Mouse (Mus musculus) forebrain, embryonic 10.5 days (tissue): ENCODE data around the gene Ggta1. TPM values are rescaled to one million over a fixed set of nuclear protein-coding genes. Genes with fewer than 3 reads are reported as not detected.

Source experiments
- DNase-seq: peaks from one replicate; pipeline ENCODE4 v3.0.0-alpha.2; 2017; ENCODE audit warnings: low spot score; ENCODE audit errors: extremely low spot score
- H3K27ac ChIP-seq: fragments of 300-500 bp; sonication (generic); 2 replicates; pipeline ENCODE4 v1.5.1; 2016; ENCODE audit warnings: mild to moderate bottlenecking
- H3K27me3 ChIP-seq: fragments of 300-500 bp; sonication (generic); 2 replicates; pipeline ENCODE4 v1.6.1; 2016; ENCODE audit warnings: mild to moderate bottlenecking; ENCODE audit not compliant: poor library complexity, severe bottlenecking
- H3K36me3 ChIP-seq: fragments of 300-500 bp; sonication (generic); replicated peaks from 2 replicates; pipeline ENCODE4 v1.6.1; 2016; ENCODE audit warnings: mild to moderate bottlenecking, moderate library complexity
- H3K4me1 ChIP-seq: fragments of 300-500 bp; sonication (generic); 2 replicates; pipeline ENCODE4 v1.6.1; 2016
- H3K4me3 ChIP-seq: fragments of 300-500 bp; sonication (generic); 2 replicates; pipeline ENCODE4 v1.5.1; 2016; ENCODE audit warnings: mild to moderate bottlenecking, moderate library complexity
- H3K9me3 ChIP-seq: fragments of 300-500 bp; sonication (generic); 2 replicates; pipeline ENCODE4 v1.6.1; 2016; ENCODE audit warnings: mild to moderate bottlenecking, moderate library complexity
- WGBS: fragments of 180-500 bp; shearing (Covaris S2); methylation state at CpG from one replicate; pipeline ENCODE4 v1.1.7; 2016; 5-methylcytosine and 5-hydroxymethylcytosine counted together
- polyA plus RNA-seq: library from polyadenylated mRNA; unstranded; fragments of >200 nt; fragmentation: Nextera tagmentation; extraction: Ambion mirVana; gene quantifications from 2 replicates; pipeline ENCODE4 v1.2.1, GENCODE M21; 2016

The Ggta1 gene
- polyA plus RNA-seq, 1 experiment from 2014 or later: 6.4 TPM

DNA sequence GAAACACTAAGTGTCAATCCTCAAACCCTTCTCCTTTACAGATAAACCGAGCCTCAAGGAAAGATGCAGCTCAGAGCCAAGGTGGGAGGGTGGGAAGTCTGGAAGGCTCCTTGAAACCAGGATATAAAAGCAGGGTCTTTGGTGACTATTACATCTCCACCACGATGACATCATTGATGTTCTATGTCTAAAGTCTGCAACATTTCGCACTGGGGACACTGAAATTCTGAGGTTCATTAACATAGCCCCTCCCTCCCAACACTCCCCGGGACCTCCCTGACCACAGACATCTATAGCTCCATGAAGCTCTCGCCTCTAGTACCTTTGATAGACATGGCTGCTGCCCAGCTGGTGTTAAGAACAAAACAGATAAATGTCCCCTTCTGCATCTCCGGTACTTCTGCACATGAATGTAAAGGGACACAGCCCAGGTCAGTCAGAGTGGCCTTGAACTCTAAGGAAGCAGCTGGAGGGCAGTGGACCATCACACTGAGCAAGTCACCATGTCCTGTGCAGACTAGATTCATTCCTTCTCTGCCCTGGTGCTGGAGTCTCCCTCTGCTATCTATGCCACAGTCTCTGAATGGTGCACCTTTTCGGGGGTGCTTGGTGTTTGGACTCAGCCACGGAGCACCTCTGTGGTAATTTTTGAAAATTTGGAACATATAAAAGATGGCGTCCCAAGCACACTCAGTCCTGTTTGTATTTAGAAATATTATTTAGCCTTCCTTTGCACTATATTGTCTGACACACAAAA lies 13.9 kb downstream of the Ggta1 start:
- no peaks in the 10 kb centered on the region for H3K36me3 ChIP-seq
- 87% methylated on average over 9 of the region's 9 CpGs for WGBS
- no peak overlapping the region for H3K4me3 ChIP-seq
- no peak overlapping the region for H3K27ac ChIP-seq
- no peak for DNase-seq
- H3K27me3 ChIP-seq: no peaks in the 10 kb centered on the region
- peaks cover 48% of the 10 kb centered on the region for H3K4me1 ChIP-seq
- H3K9me3 ChIP-seq: no peaks in the 10 kb centered on the region

DNA sequence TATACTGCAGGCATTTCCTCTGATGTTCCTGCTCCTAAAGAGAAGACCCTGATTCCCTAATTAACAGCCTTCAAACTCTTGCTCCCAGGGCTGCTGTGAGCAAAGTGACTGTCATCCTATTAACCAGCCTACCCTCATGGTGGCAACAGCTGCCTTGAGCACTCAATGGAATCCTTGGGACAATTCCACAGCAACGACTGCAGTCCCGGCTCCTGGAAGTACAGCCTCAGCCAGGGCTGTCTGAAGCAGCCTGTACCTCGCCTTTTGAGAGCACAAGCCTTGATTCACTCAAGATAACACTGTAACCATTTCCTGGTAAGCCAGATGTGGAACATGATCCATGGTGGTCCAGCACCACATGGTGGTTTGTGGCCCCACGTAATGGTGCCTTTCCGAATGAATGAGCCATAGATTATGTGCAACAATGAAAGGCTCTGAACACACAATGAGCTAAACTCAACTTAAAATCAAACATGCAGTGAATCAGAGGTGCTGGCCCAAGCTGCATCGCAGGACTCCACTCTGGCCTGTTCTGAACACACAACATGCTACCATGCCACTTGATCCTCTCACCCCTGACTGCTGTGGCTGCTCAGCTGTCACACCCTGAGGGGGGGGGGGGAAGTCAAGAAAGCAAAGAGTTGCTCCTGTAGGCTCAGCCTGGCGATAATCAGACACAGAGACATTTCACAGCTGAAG lies 14.7 kb downstream of the Ggta1 start:
- Histone ChIP-seq H3K27ac (no peak overlapping the region), H3K9me3 (no peaks in the 10 kb centered on the region), H3K36me3 (no peaks in the 10 kb centered on the region), H3K27me3 (no peaks in the 10 kb centered on the region), H3K4me3 (no peak overlapping the region), H3K4me1 (peaks cover 50% of the 10 kb centered on the region)
- no peak for DNase-seq
- WGBS: 61% methylated on average over 7 of the region's 7 CpGs

DNA sequence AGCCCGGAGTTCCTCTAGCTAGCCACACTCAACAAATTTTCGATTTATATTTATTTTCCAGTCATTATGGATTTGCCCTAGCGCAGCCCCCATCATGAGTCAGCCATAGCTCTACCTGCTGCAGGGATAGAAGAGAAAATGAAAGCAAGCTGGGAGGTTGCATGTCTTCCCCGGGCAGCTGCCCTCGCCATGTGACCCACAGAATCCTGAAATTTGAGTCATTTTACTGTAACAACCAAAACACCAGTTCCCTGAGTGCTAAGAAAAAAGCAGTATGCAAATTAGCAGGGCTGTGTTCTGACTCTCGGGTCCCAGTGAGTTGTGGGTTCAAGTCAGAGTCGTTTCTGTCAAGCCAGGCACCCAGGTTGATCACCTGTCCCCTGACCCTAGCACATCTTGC lies 15.6 kb downstream of the Ggta1 start:
- Histone ChIP-seq H3K27me3 (no peaks in the 10 kb centered on the region), H3K4me1 (peaks cover 50% of the 10 kb centered on the region)

DNA sequence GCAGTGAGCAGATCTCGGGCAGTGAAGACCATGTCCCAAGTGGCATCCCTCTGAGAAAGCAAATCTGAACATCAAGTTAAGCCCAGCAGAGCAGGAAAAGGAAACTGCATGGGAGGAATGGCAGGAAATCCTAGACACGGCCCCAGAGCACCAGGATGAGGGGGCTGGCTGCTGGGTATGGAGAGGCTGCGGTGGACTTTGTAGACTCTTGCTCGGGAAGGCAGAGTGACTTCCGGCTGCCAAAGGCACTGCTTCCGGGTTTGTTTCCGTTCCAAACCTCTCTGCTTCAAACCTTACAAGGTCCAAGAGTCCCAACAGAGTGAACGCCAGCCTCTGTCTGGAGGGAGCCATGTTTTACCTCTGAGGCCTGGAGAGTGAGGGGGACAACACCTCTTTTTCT lies 16.2 kb downstream of the Ggta1 start:
- Histone ChIP-seq H3K4me3 (no peak overlapping the region), H3K36me3 (no peaks in the 10 kb centered on the region), H3K27ac (0 out of 2 replicates have a peak overlapping the region, but pooled peaks have one; percentile 2), H3K4me1 (peaks cover 50% of the 10 kb centered on the region), H3K27me3 (no peaks in the 10 kb centered on the region), H3K9me3 (no peaks in the 10 kb centered on the region)
- no peak for DNase-seq
- WGBS: 90% methylated on average over 8 of the region's 8 CpGs

More for the DNA sequence above, 15.6 kb downstream of the Ggta1 start:
- 90% methylated on average over 7 of the region's 7 CpGs for WGBS
- Histone ChIP-seq H3K36me3 (no peaks in the 10 kb centered on the region), H3K27ac (no peak overlapping the region), H3K4me3 (no peak overlapping the region), H3K9me3 (no peaks in the 10 kb centered on the region)
- DNase-seq: no peak

DNA sequence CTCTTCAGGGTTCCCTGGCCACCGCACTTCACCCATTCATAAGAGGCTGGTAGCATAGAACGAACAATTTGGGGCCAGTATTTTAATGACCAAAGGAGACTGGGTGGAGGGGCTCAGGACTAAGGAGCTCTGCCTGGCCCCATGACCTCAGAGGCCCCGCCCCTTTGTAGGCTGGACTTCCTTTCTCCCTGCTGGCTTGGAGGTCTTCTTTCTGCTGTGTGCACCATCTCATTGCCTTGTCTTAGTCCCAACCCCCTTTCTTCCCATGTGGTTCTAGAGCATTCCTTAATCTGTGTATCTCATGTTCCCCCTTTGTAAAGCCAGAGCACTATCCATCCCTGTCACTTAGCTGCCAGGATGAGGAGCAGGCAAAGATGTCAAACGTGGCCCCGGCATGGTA lies 16.7 kb downstream of the Ggta1 start:
- no peak for DNase-seq
- WGBS: 84% methylated on average over 5 of the region's 5 CpGs

DNA sequence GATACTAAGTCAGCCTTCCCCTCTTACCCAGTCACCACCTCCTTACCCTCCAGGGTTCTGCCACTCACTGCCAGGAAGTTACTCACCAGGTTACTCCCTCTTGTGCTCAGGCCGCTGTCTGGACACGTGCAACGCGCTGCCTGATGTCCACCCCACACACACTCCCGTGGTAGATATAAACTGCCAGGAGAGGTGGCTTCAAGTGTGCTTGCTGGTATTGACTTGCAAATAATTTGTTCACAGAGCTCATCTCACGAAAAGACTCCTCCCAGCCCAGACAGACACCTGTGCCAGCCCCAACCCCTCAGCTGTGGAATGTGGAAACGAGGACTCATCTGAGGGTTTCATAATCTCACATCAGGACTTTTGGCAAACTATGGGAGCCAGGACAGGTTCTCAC lies 17.4 kb downstream of the Ggta1 start:
- H3K27me3 ChIP-seq: no peaks in the 10 kb centered on the region
- H3K36me3 ChIP-seq: no peaks in the 10 kb centered on the region
- no peak for DNase-seq
- no peak overlapping the region for H3K27ac ChIP-seq
- H3K9me3 ChIP-seq: no peaks in the 10 kb centered on the region
- H3K4me1 ChIP-seq: peaks cover 45% of the 10 kb centered on the region
- WGBS: 89% methylated on average over 7 of the region's 7 CpGs
- H3K4me3 ChIP-seq: no peak overlapping the region

More for the DNA sequence above, 16.7 kb downstream of the Ggta1 start:
- no peak overlapping the region for H3K4me3 ChIP-seq
- peak overlapping the region; percentile 2 for H3K27ac ChIP-seq
- no peaks in the 10 kb centered on the region for H3K9me3 ChIP-seq
- peaks cover 50% of the 10 kb centered on the region for H3K4me1 ChIP-seq
- no peaks in the 10 kb centered on the region for H3K27me3 ChIP-seq
- H3K36me3 ChIP-seq: no peaks in the 10 kb centered on the region

DNA sequence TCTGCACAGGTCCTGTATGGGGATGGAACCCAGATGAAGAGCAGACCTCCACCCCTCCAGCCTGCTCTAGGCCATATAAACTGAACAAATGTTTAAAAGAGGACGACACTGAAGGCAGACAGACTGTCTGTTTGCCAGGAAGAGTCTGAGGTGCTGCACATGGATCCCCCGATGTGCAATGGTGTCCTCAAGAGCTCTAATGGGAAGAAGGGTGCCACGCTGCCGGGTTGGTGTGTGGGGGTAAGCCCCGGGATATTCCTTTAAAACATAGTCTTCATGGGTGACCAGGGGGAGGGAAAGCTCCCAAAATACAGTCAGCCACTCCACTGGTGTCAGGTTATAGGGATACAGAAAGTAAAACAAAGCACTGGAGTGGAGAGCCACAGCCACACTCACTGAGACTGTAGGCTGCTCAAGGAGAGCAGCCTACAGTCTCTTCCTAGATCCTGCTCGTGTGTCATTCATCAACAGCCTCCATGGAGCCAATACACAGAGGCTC lies 18.2 kb downstream of the Ggta1 start:
- Histone ChIP-seq H3K27me3 (no peaks in the 10 kb centered on the region), H3K9me3 (no peaks in the 10 kb centered on the region), H3K4me1 (peaks cover 43% of the 10 kb centered on the region), H3K27ac (no peak overlapping the region), H3K4me3 (no peak overlapping the region), H3K36me3 (no peaks in the 10 kb centered on the region)
- no peak for DNase-seq
- WGBS: 83% methylated on average over 6 of the region's 6 CpGs

DNA sequence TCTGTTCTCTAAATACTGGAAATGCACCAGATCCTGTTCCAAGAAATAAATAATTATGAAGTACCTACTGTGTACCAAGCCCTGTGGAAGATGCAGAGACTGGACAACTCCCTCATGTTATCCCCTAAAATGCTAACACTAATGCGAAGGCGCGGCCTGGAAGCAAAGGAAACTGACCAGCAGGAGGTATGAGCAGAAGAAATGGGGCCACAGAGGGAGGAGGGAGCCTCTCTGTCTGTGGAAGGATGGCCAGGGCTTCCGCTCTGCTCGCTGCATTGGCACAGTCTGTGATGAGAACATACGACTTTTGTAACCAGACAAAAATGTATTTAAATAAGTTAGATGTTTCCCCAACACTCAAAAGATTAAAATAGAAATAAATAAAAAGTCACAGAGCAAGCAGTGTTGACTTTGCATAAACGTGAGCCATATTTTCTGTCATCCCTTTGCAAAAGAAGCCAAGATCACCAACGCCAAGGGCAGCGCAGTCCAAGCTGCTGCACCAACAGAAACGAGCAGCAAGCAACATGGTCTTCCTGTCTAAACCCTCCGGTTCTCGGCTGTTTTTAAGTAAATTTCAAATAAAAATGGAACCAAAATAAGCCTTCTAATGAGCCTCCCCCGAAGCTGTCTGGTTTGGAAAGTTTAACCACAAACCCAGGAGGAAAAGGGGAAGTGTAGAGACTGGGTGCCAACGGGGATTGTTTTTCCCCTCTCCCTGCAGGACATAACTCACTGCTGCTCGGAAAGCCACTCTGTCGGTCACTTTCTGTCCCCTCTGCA lies 18.9 kb downstream of the Ggta1 start:
- 78% methylated on average over 16 of the region's 16 CpGs for WGBS
- no peak overlapping the region for H3K27ac ChIP-seq
- no peak for DNase-seq

DNA sequence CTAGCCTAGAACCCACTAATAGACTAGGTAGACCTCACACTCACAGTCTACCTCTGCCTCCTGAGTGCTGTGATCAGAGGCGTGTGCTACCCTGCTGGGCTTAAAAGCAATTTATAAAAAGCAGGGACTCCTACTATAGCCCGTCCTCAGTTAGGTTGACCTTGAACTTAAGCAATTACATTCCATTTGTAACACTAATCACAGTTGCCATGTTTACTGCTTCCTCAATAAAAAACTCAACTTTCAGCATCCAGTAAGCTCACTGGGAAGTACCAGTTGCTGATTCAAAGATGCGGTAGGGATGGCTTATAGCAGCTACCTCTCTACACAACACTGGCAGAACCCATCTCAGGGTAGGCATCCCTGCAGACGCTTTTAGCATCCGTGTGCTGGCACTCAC lies 19.7 kb downstream of the Ggta1 start:
- H3K27me3 ChIP-seq: no peaks in the 10 kb centered on the region
- H3K36me3 ChIP-seq: no peaks in the 10 kb centered on the region
- 81% methylated on average over 5 of the region's 5 CpGs for WGBS
- no peak overlapping the region for H3K4me3 ChIP-seq
- no peak for DNase-seq
- H3K4me1 ChIP-seq: peaks cover 28% of the 10 kb centered on the region
- no peaks in the 10 kb centered on the region for H3K9me3 ChIP-seq
- H3K27ac ChIP-seq: no peak overlapping the region

More for the DNA sequence above, 18.9 kb downstream of the Ggta1 start:
- no peaks in the 10 kb centered on the region for H3K27me3 ChIP-seq
- no peaks in the 10 kb centered on the region for H3K36me3 ChIP-seq
- H3K9me3 ChIP-seq: no peaks in the 10 kb centered on the region
- peaks cover 37% of the 10 kb centered on the region for H3K4me1 ChIP-seq
- H3K4me3 ChIP-seq: no peak overlapping the region

DNA sequence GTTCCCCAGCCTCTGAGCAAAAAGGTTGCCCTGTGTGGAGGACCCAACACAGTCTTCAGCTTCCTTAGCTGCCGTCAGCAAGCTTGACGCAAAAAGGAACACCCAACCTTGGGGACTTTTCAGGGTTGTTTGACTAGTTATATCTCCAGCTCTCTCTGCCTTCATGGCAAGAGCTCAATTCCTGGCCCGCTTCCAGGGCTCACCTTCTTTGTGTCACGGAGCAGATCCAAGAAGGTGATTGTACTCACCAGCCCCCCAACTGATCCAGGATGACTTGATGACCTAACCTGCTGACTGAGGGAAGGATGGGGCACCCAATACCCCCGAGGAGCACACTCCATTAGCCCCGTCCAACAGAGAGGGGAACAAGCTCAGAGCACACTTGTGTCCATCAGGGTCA lies 21.0 kb downstream of the Ggta1 start:
- H3K27me3 ChIP-seq: no peaks in the 10 kb centered on the region
- no peaks in the 10 kb centered on the region for H3K36me3 ChIP-seq
- DNase-seq: no peak
- H3K4me3 ChIP-seq: no peak overlapping the region
- H3K9me3 ChIP-seq: no peaks in the 10 kb centered on the region
- H3K27ac ChIP-seq: no peak overlapping the region
- 92% methylated on average over 6 of the region's 6 CpGs for WGBS
- peaks cover 18% of the 10 kb centered on the region for H3K4me1 ChIP-seq

DNA sequence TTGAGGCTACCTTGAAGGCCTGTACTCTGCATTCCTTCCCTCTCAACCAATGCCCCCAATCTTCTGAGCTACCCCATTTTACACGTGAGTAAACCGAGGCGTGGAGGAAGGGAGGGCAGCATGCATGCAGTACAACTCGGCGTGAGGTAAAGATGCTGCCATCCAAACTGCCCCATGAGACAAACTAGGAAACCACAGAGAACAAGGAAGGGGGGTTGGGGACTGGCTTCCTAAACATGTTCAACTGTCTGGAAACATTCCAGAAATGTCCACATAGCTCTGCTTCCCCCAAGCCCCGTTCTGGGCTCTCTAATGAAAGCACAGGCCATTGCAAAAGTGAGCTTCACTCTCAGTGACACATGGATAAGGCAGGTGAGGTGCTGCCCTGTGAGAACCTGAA lies 21.6 kb downstream of the Ggta1 start:
- Histone ChIP-seq H3K27me3 (no peaks in the 10 kb centered on the region), H3K4me3 (no peak overlapping the region), H3K4me1 (peaks cover 13% of the 10 kb centered on the region), H3K36me3 (no peaks in the 10 kb centered on the region), H3K27ac (no peak overlapping the region), H3K9me3 (no peaks in the 10 kb centered on the region)
- DNase-seq: no peak
- WGBS: 89% methylated on average over 6 of the region's 6 CpGs

DNA sequence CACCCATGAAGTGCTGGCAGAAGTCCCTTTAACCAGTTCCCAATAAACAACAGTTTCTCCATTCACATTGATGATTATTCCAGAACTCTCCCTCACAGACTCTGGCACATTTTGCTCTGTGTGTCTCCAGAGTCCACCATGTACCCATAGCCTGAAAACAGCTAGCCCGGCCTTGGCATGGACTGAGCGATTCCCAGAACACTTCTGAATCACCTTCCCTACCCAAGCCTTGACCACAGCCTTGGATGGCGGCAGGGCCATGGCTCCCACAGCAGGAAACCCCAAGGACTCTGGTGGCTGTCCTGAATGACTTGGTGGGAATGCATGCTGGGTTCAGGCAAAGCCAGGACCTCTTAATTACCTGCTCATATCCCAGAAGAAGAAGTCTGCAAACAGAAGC lies 22.6 kb downstream of the Ggta1 start:
- WGBS: 84% methylated on average over 3 of the region's 3 CpGs
- no peak overlapping the region for H3K4me3 ChIP-seq
- H3K27ac ChIP-seq: no peak overlapping the region

More for the DNA sequence above, 22.6 kb downstream of the Ggta1 start:
- H3K4me1 ChIP-seq: peaks cover 6% of the 10 kb centered on the region; the same call in 1 of the 2 replicates
- no peaks in the 10 kb centered on the region for H3K27me3 ChIP-seq
- H3K9me3 ChIP-seq: no peaks in the 10 kb centered on the region
- H3K36me3 ChIP-seq: no peaks in the 10 kb centered on the region
- DNase-seq: no peak
